Comparison of ENCODE assay signal across 8 mouse cellular contexts in genomic region chr6:115823850-115824464, GRCm38 (mm10). TPM values are rescaled to one million over a fixed set of nuclear protein-coding genes. Genes with fewer than 3 reads are reported as not detected.
DNase-seq lines count a peak whose midpoint lies in the region; ATAC-seq and TF ChIP-seq lines count a peak whose summit lies in the region.
"Not testable (repeated sequence)": the region's sequence is repeated elsewhere in the genome, so short reads cannot be mapped to it uniquely, and the experiment has no call there.

No protein-coding gene starts in this region.

- peak overlapping the region; percentile 17; the same call in 1 of the 2 replicates for H3K9ac ChIP-seq in CH12.LX (ENCODE audit: insufficient read depth, low read depth)
- H3K9ac ChIP-seq in kidney, embryonic 16.5 days (replicated peaks; ENCODE audit: low read length), result 0 out of 2 replicates have a peak overlapping the region, but pooled peaks have one; percentile 11
- not testable (repeated sequence) for H3K9ac ChIP-seq in stomach, postnatal 0 days (ENCODE audit: low read length)

- not testable (repeated sequence) for H3K27me3 ChIP-seq in CH12.LX (replicated peaks); kidney, embryonic 16.5 days (ENCODE audit: insufficient read depth, low read length); stomach, postnatal 0 days (ENCODE audit: control insufficient read depth, insufficient read depth, low read length)

- peak; percentile 82 for ATAC-seq in erythroid progenitor cell, adult 5-6 weeks (replicated peaks; ENCODE audit: low FRiP score, poor library complexity, severe bottlenecking)
- peak; percentile 99 for ATAC-seq in kidney, embryonic 16.5 days (ENCODE audit: low FRiP score, low TSS enrichment)
- ATAC-seq in stomach, postnatal 0 days (ENCODE audit: low FRiP score, low TSS enrichment), result peak; percentile 95

- H3K9me3 ChIP-seq in CH12.LX (replicated peaks; ENCODE audit: low read length); kidney, embryonic 16.5 days (ENCODE audit: low read length); stomach, postnatal 0 days (ENCODE audit: control insufficient read depth, low read length): not testable (repeated sequence)

- peak; percentile 62 to 98 for TF ChIP-seq CTCF in CH12.LX (conservative IDR thresholded peaks at IDR 0.05 in 1 of 2, IDR thresholded peaks at IDR 0.05 in 1 of 2; ENCODE audit: low read depth in 2 of 2, low read length in 2 of 2)
- peak; percentile 58; the same call in 1 of the 2 replicates for TF ChIP-seq CTCF in brain, embryonic 14.5 days (IDR thresholded peaks at IDR 0.05; ENCODE audit: borderline replicate concordance, extremely low read depth, insufficient read depth, insufficient read length)
- TF ChIP-seq CTCF in lung, adult 2 months (IDR thresholded peaks at IDR 0.05; ENCODE audit: insufficient read depth, low read length), result peak; percentile 62
- TF ChIP-seq CTCF in stomach, postnatal 0 days (IDR thresholded peaks at IDR 0.05; ENCODE audit: low read depth), result peak; percentile 82

- intact Hi-C loops in heart, postnatal 14 days (cut with DNase I), result not testable (repeated sequence)

- H3K79me2 ChIP-seq in CH12.LX (replicated peaks; ENCODE audit: control insufficient read depth, extremely low read depth, insufficient read depth, poor library complexity, severe bottlenecking), result not testable (repeated sequence)

- not testable (repeated sequence) for TF ChIP-seq EP300 in CH12.LX (IDR thresholded peaks at IDR 0.05; ENCODE audit: low read length); stomach, postnatal 0 days (optimal IDR thresholded peaks at IDR 0.05)

- in situ Hi-C loops in CH12.LX (cut with MboI; ENCODE audit: low pct_ligation_motif_present, low pct_unique_long_range_greater_than_20kb, low sequenced_read_pairs), result not testable (repeated sequence)

- peak overlapping the region in 2 of 3 experiments; percentile 7 to 44 for H3K4me3 ChIP-seq in CH12.LX (replicated peaks in 1 of 3; ENCODE audit: low read depth in 2 of 3, low read length in 2 of 3, poor library complexity in 1 of 3)
- H3K4me3 ChIP-seq in kidney, embryonic 16.5 days (ENCODE audit: low read length), result peak overlapping the region; percentile 29
- not testable (repeated sequence) for H3K4me3 ChIP-seq in lung, adult 2 months (replicated peaks; ENCODE audit: extremely low read depth, low read depth, low read length); stomach, postnatal 0 days (ENCODE audit: low read depth, low read length)

- peak; percentile 91 for TF ChIP-seq RAD21 in CH12.LX (IDR thresholded peaks at IDR 0.05; ENCODE audit: low read depth, low read length)

- H3K4me1 ChIP-seq in CH12.LX (ENCODE audit: control insufficient read depth in 1 of 2, insufficient read depth in 2 of 2); kidney, embryonic 16.5 days (ENCODE audit: insufficient read depth, low read length); lung, adult 2 months (ENCODE audit: control insufficient read depth, insufficient read depth, low read length); stomach, postnatal 0 days (replicated peaks; ENCODE audit: control insufficient read depth, insufficient read depth): not testable (repeated sequence)

- peaks cover 0 to 19% of the 10 kb centered on the region in 2 experiments for H3K36me3 ChIP-seq in CH12.LX (replicated peaks in 1 of 2; ENCODE audit: control insufficient read depth in 1 of 2, insufficient read depth in 1 of 2, low read length in 1 of 2)
- not testable (repeated sequence) for H3K36me3 ChIP-seq in kidney, embryonic 16.5 days (ENCODE audit: insufficient read depth, low read length); stomach, postnatal 0 days (ENCODE audit: control insufficient read depth, insufficient read depth, low read length)

- WGBS in kidney, embryonic 16.5 days, result 5% methylated on average over 4 of the region's 11 CpGs
- 1% methylated on average over 5 of the region's 11 CpGs for WGBS in lung, adult 2 months
- 6% methylated on average over 5 of the region's 11 CpGs for WGBS in stomach, postnatal 0 days

- DNase-seq in CH12.LX (ENCODE audit: extremely low read depth), result peak; percentile 93
- peak; percentile 84 for DNase-seq in brain, embryonic 14.5 days (ENCODE audit: low read depth)
- DNase-seq in heart, postnatal 14 days, result peak; percentile 51 to 62
- DNase-seq in lung, adult 2 months, result not testable (repeated sequence)
- peak; percentile 81 for DNase-seq in neural tube, embryonic 10.5 days (ENCODE audit: extremely low spot score, low spot score)
- peak; percentile 84 for DNase-seq in stomach, postnatal 0 days (ENCODE audit: low spot score)

- H3K27ac ChIP-seq in CH12.LX (ENCODE audit: insufficient read depth, low read depth), result not testable (repeated sequence)
- H3K27ac ChIP-seq in kidney, embryonic 16.5 days (ENCODE audit: low read length), result peak overlapping the region; percentile 76
- H3K27ac ChIP-seq in stomach, postnatal 0 days (replicated peaks), result 0 out of 2 replicates have a peak overlapping the region, but pooled peaks have one; percentile 24

- peak overlapping the region; percentile 19; the same call in 1 of the 2 replicates for H3K4me2 ChIP-seq in CH12.LX (ENCODE audit: insufficient read depth, low read depth, poor library complexity, severe bottlenecking)
- H3K4me2 ChIP-seq in kidney, embryonic 16.5 days (replicated peaks; ENCODE audit: low read depth, low read length), result peak overlapping the region; percentile 44
- peak overlapping the region; percentile 19 for H3K4me2 ChIP-seq in stomach, postnatal 0 days (replicated peaks; ENCODE audit: low read depth)

- dilution Hi-C loops in CH12.LX (cut with MboI; ENCODE audit: extremely low pct_ligation_motif_present, extremely low pct_unique_long_range_greater_than_20kb, low sequenced_read_pairs), result not testable (repeated sequence)

- not testable (repeated sequence) for TF ChIP-seq POLR2A in CH12.LX (IDR thresholded peaks at IDR 0.05; ENCODE audit: low read depth, low read length); brain, embryonic 14.5 days (IDR thresholded peaks at IDR 0.05; ENCODE audit: borderline replicate concordance, extremely low read depth, insufficient read depth, insufficient read length, poor library complexity, severe bottlenecking); lung, adult 2 months (IDR thresholded peaks at IDR 0.05; ENCODE audit: borderline replicate concordance, extremely low read depth, low read depth, low read length)

RNA-seq across cellular contexts. Expression of gene Efcab12, which starts 14.3 kb away (rescaled TPM):
- total RNA-seq in CH12.LX (2012; rRNA removed) (0.04 and 0.13 TPM in 2 replicates), CH12.LX (2014; rRNA removed) (0.08 and 0.12 TPM in 2 replicates)
- 0.54 and 0.60 TPM in 2 replicates for polyA plus RNA-seq in CH12.LX (2012; ENCODE audit: insufficient read length, low read depth)
- 4.0 and 4.8 TPM in 2 replicates for polyA plus RNA-seq in brain, embryonic 14.5 days (2012; rRNA removed)
- not detected in 2 replicates for total RNA-seq in erythroid progenitor cell, adult 5-6 weeks (2015; ENCODE audit: low replicate concordance)
- total RNA-seq in erythroid progenitor cell, adult 5-6 weeks (2017; ENCODE audit: low replicate concordance), result not detected in 2 replicates
- under 1 TPM; 0.56 to 0.76 TPM for total RNA-seq in heart, postnatal 14 days (2021)
- polyA plus RNA-seq in kidney, embryonic 16.5 days (2015; fragmentation: Nextera tagmentation; extraction: Ambion mirVana), result 2.3 and 2.8 TPM in 2 replicates
- 1.7 and 2.0 TPM in 2 replicates for polyA plus RNA-seq in lung, adult 2 months (2012; rRNA removed)
- polyA plus RNA-seq in stomach, postnatal 0 days (2015; fragmentation: Nextera tagmentation; extraction: Ambion mirVana), result 0.17 and 0.29 TPM in 2 replicates

RNA-seq across cellular contexts. Expression of gene Rpl32, which starts 15.4 kb away (rescaled TPM):
- total RNA-seq in CH12.LX (2012; rRNA removed), result 5,179 and 5,276 TPM in 2 replicates
- 7,033 and 7,473 TPM in 2 replicates for total RNA-seq in CH12.LX (2014; rRNA removed)
- 3,370 and 3,898 TPM in 2 replicates for polyA plus RNA-seq in CH12.LX (2012; ENCODE audit: insufficient read length, low read depth)
- 1,840 and 1,952 TPM in 2 replicates for polyA plus RNA-seq in brain, embryonic 14.5 days (2012; rRNA removed)
- 1,002 and 1,130 TPM in 2 replicates for total RNA-seq in erythroid progenitor cell, adult 5-6 weeks (2015; ENCODE audit: low replicate concordance)
- total RNA-seq in erythroid progenitor cell, adult 5-6 weeks (2017; ENCODE audit: low replicate concordance), result 642 and 693 TPM in 2 replicates
- total RNA-seq in heart, postnatal 14 days (2021), result 100 to 1,000 TPM; 618 to 675 TPM
- polyA plus RNA-seq in kidney, embryonic 16.5 days (2015; fragmentation: Nextera tagmentation; extraction: Ambion mirVana), result 1,760 and 1,914 TPM in 2 replicates
- polyA plus RNA-seq in lung, adult 2 months (2012; rRNA removed), result 276 and 321 TPM in 2 replicates
- polyA plus RNA-seq in stomach, postnatal 0 days (2015; fragmentation: Nextera tagmentation; extraction: Ambion mirVana), result 2,380 and 2,431 TPM in 2 replicates

RNA-seq across cellular contexts. Expression of gene Mbd4, which starts 29.2 kb away (rescaled TPM):
- total RNA-seq in CH12.LX (2012; rRNA removed) (6.8 and 7.3 TPM in 2 replicates), CH12.LX (2014; rRNA removed) (11.3 and 12.2 TPM in 2 replicates)
- 7.9 and 8.6 TPM in 2 replicates for polyA plus RNA-seq in CH12.LX (2012; ENCODE audit: insufficient read length, low read depth)
- 10.2 and 12.8 TPM in 2 replicates for polyA plus RNA-seq in brain, embryonic 14.5 days (2012; rRNA removed)
- 7.5 and 9.7 TPM in 2 replicates for total RNA-seq in erythroid progenitor cell, adult 5-6 weeks (2015; ENCODE audit: low replicate concordance)
- 14.8 and 22.6 TPM in 2 replicates for total RNA-seq in erythroid progenitor cell, adult 5-6 weeks (2017; ENCODE audit: low replicate concordance)
- total RNA-seq in heart, postnatal 14 days (2021), result 1 to 10 TPM; 1.7 to 2.1 TPM
- 18.6 and 22.0 TPM in 2 replicates for polyA plus RNA-seq in kidney, embryonic 16.5 days (2015; fragmentation: Nextera tagmentation; extraction: Ambion mirVana)
- polyA plus RNA-seq in lung, adult 2 months (2012; rRNA removed), result 1.3 and 2.5 TPM in 2 replicates
- polyA plus RNA-seq in stomach, postnatal 0 days (2015; fragmentation: Nextera tagmentation; extraction: Ambion mirVana), result 4.1 and 4.8 TPM in 2 replicates

RNA-seq across cellular contexts. Expression of gene Ift122, which starts 29.3 kb away (rescaled TPM):
- total RNA-seq in CH12.LX (2012; rRNA removed) (8.8 and 14.1 TPM in 2 replicates), CH12.LX (2014; rRNA removed) (5.9 and 7.9 TPM in 2 replicates)
- polyA plus RNA-seq in CH12.LX (2012; ENCODE audit: insufficient read length, low read depth), result 6.9 and 8.6 TPM in 2 replicates
- polyA plus RNA-seq in brain, embryonic 14.5 days (2012; rRNA removed), result 28.1 and 28.9 TPM in 2 replicates
- total RNA-seq in erythroid progenitor cell, adult 5-6 weeks (2015; ENCODE audit: low replicate concordance), result not detected in 2 replicates
- total RNA-seq in erythroid progenitor cell, adult 5-6 weeks (2017; ENCODE audit: low replicate concordance), result 0.38 and 1.9 TPM in 2 replicates
- total RNA-seq in heart, postnatal 14 days (2021), result 10 to 100 TPM; 13.2 to 18.6 TPM
- polyA plus RNA-seq in kidney, embryonic 16.5 days (2015; fragmentation: Nextera tagmentation; extraction: Ambion mirVana), result 38.4 and 40.1 TPM in 2 replicates
- polyA plus RNA-seq in lung, adult 2 months (2012; rRNA removed), result 12.6 and 13.4 TPM in 2 replicates
- 4.9 and 5.3 TPM in 2 replicates for polyA plus RNA-seq in stomach, postnatal 0 days (2015; fragmentation: Nextera tagmentation; extraction: Ambion mirVana)

RNA-seq across cellular contexts. Expression of gene Cand2, which starts 49.6 kb away (rescaled TPM):
- total RNA-seq in CH12.LX (2012; rRNA removed), result 7.8 and 8.5 TPM in 2 replicates
- total RNA-seq in CH12.LX (2014; rRNA removed), result 3.6 and 3.9 TPM in 2 replicates
- polyA plus RNA-seq in CH12.LX (2012; ENCODE audit: insufficient read length, low read depth), result 14.2 and 17.1 TPM in 2 replicates
- polyA plus RNA-seq in brain, embryonic 14.5 days (2012; rRNA removed), result 30.5 and 37.1 TPM in 2 replicates
- total RNA-seq in erythroid progenitor cell, adult 5-6 weeks (2015; ENCODE audit: low replicate concordance), result not detected in 2 replicates
- total RNA-seq in erythroid progenitor cell, adult 5-6 weeks (2017; ENCODE audit: low replicate concordance), result under 0.01 TPM in 1 of 2 replicates, not detected in the other
- total RNA-seq in heart, postnatal 14 days (2021), result 10 to 100 TPM; 64.5 to 71.6 TPM
- polyA plus RNA-seq in kidney, embryonic 16.5 days (2015; fragmentation: Nextera tagmentation; extraction: Ambion mirVana), result 36.8 and 40.1 TPM in 2 replicates
- polyA plus RNA-seq in lung, adult 2 months (2012; rRNA removed), result 5.3 and 8.4 TPM in 2 replicates
- 3.2 and 3.5 TPM in 2 replicates for polyA plus RNA-seq in stomach, postnatal 0 days (2015; fragmentation: Nextera tagmentation; extraction: Ambion mirVana)
